Comparison of ENCODE assay signal across 16 mouse cellular contexts in the genomic region with DNA sequence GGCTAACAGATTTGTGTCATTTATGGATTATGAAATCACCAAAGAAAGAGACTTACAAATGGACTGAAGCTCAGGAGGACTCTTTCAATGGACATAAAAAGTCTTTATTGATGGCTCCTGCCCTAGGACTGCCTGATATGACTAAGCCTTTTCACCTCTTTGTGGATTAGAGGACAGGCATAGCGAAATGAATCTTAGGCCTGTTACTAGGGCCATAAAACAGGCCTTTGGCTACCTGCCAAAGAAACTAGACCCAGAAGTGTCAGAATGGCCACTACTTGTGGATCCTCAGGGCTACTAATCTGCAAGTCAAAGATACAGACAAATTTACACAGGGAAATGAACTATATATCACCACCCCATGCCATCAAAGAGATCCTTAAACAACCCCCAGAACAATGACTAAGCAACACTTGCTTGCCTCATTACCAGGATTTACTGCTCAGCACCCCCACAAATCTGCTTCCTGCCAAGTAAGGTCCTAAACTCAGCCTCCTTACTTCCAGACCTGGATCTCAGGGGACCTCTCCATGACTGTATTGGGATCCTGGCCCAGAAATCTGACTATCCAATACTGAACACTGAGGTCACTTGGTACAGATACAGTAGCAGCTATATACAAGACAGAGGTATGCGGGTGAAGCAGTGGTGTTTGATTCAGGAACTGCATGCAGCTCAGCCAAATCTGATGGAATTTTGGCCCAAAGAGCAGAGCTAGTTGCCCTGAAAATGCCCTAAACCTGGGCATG. TPM values are rescaled to one million over a fixed set of nuclear protein-coding genes. Genes with fewer than 3 reads are reported as not detected.
DNase-seq lines count a peak whose midpoint lies in the region; ATAC-seq and TF ChIP-seq lines count a peak whose summit lies in the region.
"Had no signal": no experiment of that assay in that cellular context is flagged by ENCODE, and none has a peak within 500 bp of the region (broad histone marks: within the 10 kb centered on the region; RNA-seq: fewer than 3 reads in every experiment).

No protein-coding gene starts in this region.

- H3K9me3 ChIP-seq in liver, embryonic 12.5 days (replicated peaks), result no peaks in the 10 kb centered on the region

- H3K9ac ChIP-seq in liver, adult 2 months (ENCODE audit: low read depth, low read length), result no peak overlapping the region
- H3K9ac ChIP-seq in liver, embryonic 12.5 days, result no peak overlapping the region

- DNase-seq in adrenal gland, postnatal 10 days, result peak; percentile 49
- no peak for DNase-seq in adrenal gland, postnatal 25 days
- DNase-seq in liver, adult 2 months (ENCODE audit: extremely low read depth, low read depth, low spot score), result peak; percentile 3
- DNase-seq in mesoderm, embryonic 11.5 days (ENCODE audit: low read depth, low spot score), result peak; percentile 31
- DNase-seq in T-cell, adult 2 months (ENCODE audit: low spot score), result no peak
- DNase-seq in layer of hippocampus, adult 2 months (ENCODE audit: low spot score in 2 of 2), result no peak
- DNase-seq: cerebellum, postnatal 14 days; lung, adult 18-20 months had no signal

- ATAC-seq in liver, embryonic 12.5 days, result no peak
- ATAC-seq in hematopoietic stem cell, adult 5-6 weeks (replicated peaks in 1 of 2; ENCODE audit: insufficient read depth in 1 of 2, low FRiP score in 2 of 2, low TSS enrichment in 1 of 2, low read depth in 1 of 2, poor library complexity in 2 of 2, severe bottlenecking in 2 of 2), result peak; percentile 60 to 81

- 77% methylated on average over 2 of the region's 2 CpGs for WGBS in liver, adult 2 months
- 58% methylated on average over 2 of the region's 2 CpGs for WGBS in liver, embryonic 12.5 days (ENCODE audit: insufficient replicate concordance)

- no peak for TF ChIP-seq POLR2A in liver, adult 2 months (IDR thresholded peaks at IDR 0.05; ENCODE audit: extremely low read depth, insufficient read depth, low read length)

- no peaks in the 10 kb centered on the region for H3K4me1 ChIP-seq in liver, adult 2 months (ENCODE audit: control insufficient read depth, insufficient read depth, low read length)
- no peaks in the 10 kb centered on the region for H3K4me1 ChIP-seq in liver, embryonic 12.5 days

- H3K79me2 ChIP-seq in liver, adult 2 months (ENCODE audit: control insufficient read depth, insufficient read depth, low read length), result no peaks in the 10 kb centered on the region

- H3K36me3 ChIP-seq in liver, adult 2 months (ENCODE audit: control insufficient read depth, insufficient read depth, low read length), result no peaks in the 10 kb centered on the region
- H3K36me3 ChIP-seq in liver, embryonic 12.5 days, result no peaks in the 10 kb centered on the region
- H3K36me3 ChIP-seq: midbrain, embryonic 10.5 days had no signal

- no peaks in the 10 kb centered on the region for H3K27me3 ChIP-seq in liver, adult 2 months (ENCODE audit: control insufficient read depth, insufficient read depth, low read length)
- no peaks in the 10 kb centered on the region for H3K27me3 ChIP-seq in liver, embryonic 12.5 days (replicated peaks)

- no peak overlapping the region for H3K27ac ChIP-seq in liver, adult 2 months (replicated peaks; ENCODE audit: insufficient read depth, low read depth, low read length)
- H3K27ac ChIP-seq in liver, embryonic 12.5 days, result no peak overlapping the region
- no peak overlapping the region for H3K27ac ChIP-seq in layer of hippocampus, adult 2 months
- H3K27ac ChIP-seq: midbrain, embryonic 10.5 days had no signal

- no peak overlapping the region for H3K4me2 ChIP-seq in liver, embryonic 12.5 days

- H3K4me3 ChIP-seq in liver, adult 2 months (ENCODE audit: insufficient read depth, low read depth, low read length), result no peak overlapping the region
- H3K4me3 ChIP-seq in liver, embryonic 12.5 days, result no peak overlapping the region
- H3K4me3 ChIP-seq in layer of hippocampus, adult 2 months, result no peak overlapping the region
- H3K4me3 ChIP-seq: midbrain, embryonic 10.5 days had no signal

- no peak for TF ChIP-seq CTCF in liver, adult 2 months (IDR thresholded peaks at IDR 0.05; ENCODE audit: low read depth, low read length)
- no peak for TF ChIP-seq CTCF in layer of hippocampus, adult 2 months (conservative IDR thresholded peaks at IDR 0.05)

RNA-seq across cellular contexts. Expression of gene H60c, which starts 39.0 kb away (rescaled TPM):
- not detected for total RNA-seq in adrenal gland, postnatal 10 days (2021)
- not detected in 2 replicates for total RNA-seq in adrenal gland, postnatal 25 days (2021)
- not detected in 2 replicates for total RNA-seq in liver, adult 2 months (2014; rRNA removed)
- polyA plus RNA-seq in liver, adult 2 months (2012; rRNA removed), result not detected in 2 replicates
- polyA plus RNA-seq in liver, embryonic 12.5 days (2016; fragmentation: Nextera tagmentation; extraction: Ambion mirVana), result not detected in 2 replicates
- total RNA-seq in hematopoietic stem cell, adult 5-6 weeks (2017), result not detected in 2 replicates
- total RNA-seq in layer of hippocampus, adult 2 months (2021), result not detected
- total RNA-seq: left cerebral cortex, postnatal 10 days; MEL had no signal
- polyA plus RNA-seq: frontal cortex, adult 2 months; heart, embryonic 16.5 days; large intestine, adult 2 months; midbrain, embryonic 10.5 days had no signal

Comparison
In these comparisons a context has a peak if more than half of its experiments do, and no peak if none do; other contexts are left out.
1. DNase-seq: peak in adrenal gland, postnatal 10 days (single experiment), liver, adult 2 months (single experiment) and mesoderm, embryonic 11.5 days (single experiment); none in adrenal gland, postnatal 25 days (single experiment), T-cell, adult 2 months (single experiment) and layer of hippocampus, adult 2 months (0 of 2).